Mouse (Mus musculus) adrenal gland, adult (tissue): ENCODE data around the gene Dph1.

Experiments
- DNase-seq, 2 experiments: peaks; one replicate each; pipeline ENCODE4 v3.0.0; 2022 to 2023; ENCODE audit warnings: low spot score in 1 of 2; ENCODE audit not compliant: inconsistent age in 2 of 2

The Dph1 gene

DNA sequence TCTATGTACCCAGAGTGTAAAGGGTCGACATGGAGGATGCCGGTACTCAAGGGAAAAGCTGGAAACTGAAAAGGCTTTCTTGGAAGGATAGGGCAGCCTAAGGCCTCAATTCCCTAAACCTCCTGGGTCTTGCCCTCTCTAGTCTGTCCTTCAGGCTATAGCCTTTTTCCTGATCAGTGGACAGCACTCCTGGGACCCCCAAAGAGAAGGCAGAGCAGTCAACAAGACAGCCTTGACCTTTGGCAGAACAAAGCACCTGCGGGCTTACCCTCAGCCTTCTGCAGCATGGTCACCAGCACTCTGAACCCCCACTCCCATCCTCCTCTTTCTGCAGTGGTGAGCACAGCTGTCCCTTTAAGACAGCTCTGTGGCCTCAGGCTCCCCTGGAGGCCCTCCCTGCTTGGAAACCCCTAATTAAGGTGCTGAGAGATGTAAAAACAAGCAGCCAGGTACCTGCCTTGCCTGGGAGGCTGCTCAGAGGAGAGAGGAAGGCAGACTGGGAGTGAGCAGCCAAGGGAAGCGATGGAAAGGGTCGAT, at the start of gene Dph1:
Dph1 (minus strand) TSS at position 337 of the 537 bp plus-strand sequence.
- DNase-seq, result peak in 1 of 2 experiments; percentile 52

- DNase-seq, result peak in 1 of 2 experiments; percentile 67
Observed at GRCm38 (mm10) chr11:75240158-75240934, 49.3 kb upstream of the Dph1 start.

DNA sequence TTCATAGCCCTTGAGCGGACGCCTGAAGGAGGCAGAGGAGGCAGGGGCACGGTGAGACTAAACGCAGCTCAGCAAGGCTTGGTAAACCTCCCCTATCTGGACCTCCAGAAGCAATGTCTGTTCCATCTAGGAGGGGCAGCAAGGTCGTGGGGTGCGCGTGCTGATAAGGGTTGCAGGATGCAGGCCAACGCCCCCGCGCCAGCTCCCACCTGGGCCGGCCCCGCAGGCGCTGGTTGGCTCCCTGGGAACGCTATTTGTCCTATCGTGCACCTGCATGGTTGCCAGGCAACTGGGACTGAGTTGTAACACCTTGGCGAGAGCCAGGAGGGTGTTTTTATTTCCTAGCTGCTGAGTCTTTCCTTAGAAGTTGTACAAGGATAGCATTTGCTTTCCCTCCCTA, 43.7 kb upstream of the Dph1 start:
- DNase-seq, result no peak

GRCm38 (mm10) chr11:75232434-75232833, 41.4 kb upstream of the Dph1 start:
- DNase-seq, result peak; percentile 82 to 90

DNA sequence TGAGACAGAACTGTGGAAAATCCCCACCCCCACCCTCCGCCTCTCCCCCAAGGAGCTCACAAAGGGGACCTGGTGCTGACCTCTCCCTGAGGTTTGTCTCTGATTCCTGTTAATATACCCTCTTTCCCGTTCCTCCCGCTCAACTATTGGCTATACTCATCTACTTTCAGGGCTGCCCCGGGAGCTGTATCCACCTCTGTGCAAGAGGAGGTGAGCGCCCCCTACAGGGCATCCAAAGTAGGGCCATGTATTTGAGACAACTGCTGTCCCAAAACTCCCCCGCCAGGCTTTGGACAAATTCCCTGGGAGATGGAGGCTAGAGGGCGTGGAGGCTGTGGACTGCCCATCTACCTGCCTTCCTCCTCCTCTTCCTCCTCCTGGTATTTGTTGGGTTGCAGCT, 40.7 kb upstream of the Dph1 start:
- DNase-seq, result peak; percentile 83 to 91

DNA sequence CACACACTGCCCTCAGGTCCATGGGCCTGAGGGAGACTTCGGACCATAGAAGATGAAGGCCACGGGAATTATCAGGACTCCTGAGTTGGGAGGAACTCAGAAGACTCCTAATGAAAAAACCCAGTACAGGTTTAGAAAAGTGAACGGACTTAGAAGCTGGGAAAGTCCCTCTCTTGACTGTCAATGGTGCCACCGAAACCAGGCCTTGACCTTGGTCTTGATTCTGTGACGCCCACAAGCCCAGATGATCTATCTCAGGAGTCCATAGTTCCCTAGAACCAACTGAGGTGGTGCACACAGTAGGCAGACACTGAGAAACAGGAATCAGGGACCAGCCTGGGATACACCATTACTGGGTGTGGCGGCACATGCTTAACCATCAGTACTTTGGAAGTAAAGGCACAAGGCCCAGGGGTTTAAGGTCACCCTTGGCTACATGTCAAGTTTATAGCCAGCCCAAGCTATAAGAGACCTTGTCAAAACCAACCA, 39.3 kb upstream of the Dph1 start:
- DNase-seq, result peak in 1 of 2 experiments; percentile 71

GRCm38 (mm10) chr11:75229289-75229688, 38.2 kb upstream of the Dph1 start:
- DNase-seq, result no peak

GRCm38 (mm10) chr11:75227632-75228031, 36.6 kb upstream of the Dph1 start:
- DNase-seq, result no peak

- DNase-seq, result no peak
Observed at GRCm38 (mm10) chr11:75224835-75225234, 33.8 kb upstream of the Dph1 start.

DNA sequence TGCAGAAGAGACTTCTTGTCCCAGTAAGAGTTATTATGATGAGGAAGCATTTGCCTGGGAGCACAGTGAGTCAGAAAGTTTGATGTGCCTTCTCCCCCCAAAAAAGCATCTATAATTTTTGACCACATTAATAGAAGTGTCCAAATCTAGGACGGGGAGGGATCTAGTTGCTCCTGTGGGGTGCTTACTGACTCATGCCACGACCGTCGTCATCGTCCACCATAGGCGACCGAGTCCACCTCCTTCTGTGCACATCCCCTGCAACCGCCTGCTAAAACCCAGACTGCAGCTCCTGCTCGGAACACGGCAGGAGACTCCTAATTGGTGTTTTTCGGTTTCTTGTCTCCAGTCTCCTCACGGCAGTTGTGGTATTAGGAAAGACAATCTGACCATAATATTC, 33.0 kb upstream of the Dph1 start:
- DNase-seq, result peak in 1 of 2 experiments; percentile 54

GRCm38 (mm10) chr11:75220517-75221145, 29.6 kb upstream of the Dph1 start:
- DNase-seq, result no peak

- DNase-seq, result peak; percentile 78 to 83
Observed at GRCm38 (mm10) chr11:75220115-75220514, 29.1 kb upstream of the Dph1 start.

DNA sequence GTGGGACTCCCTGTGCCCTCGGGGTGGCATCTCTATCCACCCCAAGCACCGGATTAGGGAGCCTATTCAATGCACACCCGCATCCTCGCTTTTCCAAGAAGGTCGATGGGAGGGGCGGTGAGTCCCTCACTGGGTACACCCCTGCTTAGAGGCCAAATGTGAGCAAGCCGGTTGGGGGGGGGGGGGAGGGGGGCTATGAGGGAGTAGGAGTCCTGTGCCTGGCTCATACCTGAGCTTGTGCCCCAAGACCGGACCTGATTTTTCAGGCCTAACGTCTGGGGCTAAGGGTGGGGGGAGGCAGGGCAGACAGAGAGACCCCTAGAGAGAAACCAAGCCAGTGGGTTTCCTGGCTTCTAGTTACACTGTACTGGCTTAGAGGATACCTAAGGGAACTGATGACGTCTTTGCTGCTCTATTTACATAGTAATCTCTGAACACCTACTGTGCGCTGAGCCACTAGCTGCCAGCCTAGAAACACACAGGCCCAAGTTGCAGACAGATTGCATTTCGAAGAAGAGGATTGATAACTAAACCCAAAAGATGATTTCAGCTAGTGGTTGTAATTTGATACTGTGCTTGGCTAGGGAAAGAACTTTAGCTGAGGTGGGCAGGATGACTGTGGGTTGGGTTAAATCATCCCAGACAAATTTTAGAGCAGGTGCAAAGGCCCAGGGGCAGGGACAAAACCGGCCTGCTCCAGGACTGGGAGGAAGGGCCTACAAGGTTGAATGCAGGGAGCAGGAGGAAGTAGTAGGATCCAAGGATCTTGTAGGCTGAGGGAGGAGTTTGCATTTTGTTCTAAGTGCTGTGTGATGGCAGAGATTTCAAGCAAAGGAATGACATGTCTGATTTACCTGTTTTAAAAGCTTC, 23.3 kb upstream of the Dph1 start:
- DNase-seq, result no peak

DNA sequence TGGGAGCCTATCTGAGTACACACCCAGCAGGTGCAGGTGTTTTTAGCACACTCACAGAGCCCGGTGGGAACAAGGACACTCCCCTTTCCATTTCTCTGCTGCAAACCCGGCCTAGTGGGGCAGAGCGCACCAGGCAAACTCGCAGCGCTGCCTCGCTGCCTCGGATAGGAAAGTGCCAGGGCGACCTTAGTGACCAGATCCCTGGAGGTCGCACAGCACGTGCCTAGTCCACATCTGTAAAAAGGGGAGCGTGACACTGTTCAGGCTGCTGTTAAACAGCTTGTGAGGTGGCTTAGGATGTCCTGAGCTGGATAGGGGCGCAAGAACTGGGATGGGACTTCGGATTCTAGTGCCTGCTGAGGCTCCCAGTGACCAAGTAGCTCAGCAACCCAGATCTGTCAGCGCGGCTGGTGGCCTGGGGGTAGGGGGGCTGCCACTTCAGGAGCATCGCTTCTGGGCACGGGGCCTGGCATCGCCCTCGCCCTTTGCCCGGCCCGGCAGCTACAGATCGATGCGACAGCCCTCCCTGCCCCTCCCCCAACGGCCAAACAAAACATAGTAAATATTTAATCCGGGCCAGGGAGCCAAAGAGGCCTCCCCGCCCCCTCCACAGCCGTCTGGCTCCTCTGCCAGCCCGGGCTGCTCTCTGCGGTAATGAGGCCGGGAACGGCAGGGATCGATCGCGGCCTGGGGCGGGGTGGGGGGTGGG, 22.5 kb upstream of the Dph1 start:
- peak; percentile 64 to 80 for DNase-seq

GRCm38 (mm10) chr11:75212876-75213275, 21.8 kb upstream of the Dph1 start:
- DNase-seq, result peak in 1 of 2 experiments; percentile 65

DNA sequence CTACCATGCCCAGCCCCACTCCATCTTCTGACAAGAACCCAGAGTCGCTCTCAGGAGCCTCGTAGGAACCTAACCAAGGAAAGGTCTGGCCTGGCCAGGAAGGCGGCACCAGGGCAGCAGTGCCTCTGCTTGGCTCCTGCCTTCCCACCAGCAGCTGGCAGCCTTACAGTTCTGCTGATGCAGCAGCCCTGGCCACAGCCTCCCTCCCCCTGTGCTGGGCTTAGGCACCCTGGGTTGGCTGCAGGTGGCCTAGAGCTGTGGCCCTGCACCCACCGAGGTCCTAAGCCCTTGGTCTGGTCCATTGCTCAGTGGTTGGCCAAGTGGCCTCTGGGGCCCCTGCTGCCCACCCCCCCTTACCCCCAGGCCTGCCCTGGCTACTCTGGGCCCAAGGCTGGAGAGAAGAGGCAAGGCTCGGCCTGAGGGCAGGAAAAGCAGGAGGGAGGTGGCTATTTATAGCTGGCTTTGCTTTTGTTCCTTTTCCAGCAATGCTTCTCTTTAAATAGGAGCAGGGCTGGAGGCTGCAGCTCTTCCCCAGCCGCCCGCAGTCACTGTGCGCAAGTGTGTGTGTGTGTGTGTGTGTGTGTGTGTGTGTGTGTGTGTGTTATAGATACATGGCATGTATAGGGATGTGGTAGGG, 21.1 kb upstream of the Dph1 start:
- peak; percentile 55 to 77 for DNase-seq

- no peak for DNase-seq
Observed at GRCm38 (mm10) chr11:75210755-75211154, 19.7 kb upstream of the Dph1 start.

DNA sequence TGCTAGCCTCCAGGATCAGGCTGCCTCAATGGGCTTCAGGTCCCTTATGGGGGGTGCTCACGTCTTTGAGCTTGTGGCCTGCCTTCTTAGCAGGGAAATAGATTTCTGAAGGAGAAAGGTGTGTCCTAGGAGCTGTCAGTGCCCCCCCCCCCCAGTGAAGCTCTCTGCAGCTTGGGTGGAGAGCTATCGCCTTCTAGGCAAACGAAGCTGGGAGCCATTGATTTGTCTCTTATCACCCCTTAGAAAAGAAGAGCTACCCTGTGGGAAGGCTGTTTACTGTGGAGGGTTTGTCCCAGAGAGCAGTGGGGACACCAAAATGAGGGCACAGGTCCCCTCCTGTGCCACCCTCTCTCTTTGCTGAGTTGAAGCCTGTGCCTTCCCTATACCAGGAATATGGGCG, 19.1 kb upstream of the Dph1 start:
- DNase-seq, result no peak

DNA sequence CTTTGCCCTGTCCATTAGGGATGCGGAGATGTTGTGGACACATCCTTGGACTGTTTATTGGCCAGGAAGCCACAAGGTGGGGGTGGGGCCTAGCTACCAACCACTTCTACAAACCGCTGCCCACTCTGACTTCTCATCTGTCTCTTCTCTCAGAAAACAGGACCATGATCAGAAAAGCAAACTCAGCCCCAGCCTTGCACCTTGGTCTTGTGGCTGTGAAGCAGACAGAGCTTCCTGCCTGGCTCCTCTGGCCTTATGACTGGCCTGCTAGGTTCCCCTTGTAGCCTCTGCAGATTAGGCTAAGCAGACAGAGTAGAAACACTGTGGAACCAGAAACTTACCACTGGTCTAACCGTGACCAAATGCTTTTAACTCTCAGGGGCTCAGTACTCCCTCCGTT, 18.3 kb upstream of the Dph1 start:
- no peak for DNase-seq

DNA sequence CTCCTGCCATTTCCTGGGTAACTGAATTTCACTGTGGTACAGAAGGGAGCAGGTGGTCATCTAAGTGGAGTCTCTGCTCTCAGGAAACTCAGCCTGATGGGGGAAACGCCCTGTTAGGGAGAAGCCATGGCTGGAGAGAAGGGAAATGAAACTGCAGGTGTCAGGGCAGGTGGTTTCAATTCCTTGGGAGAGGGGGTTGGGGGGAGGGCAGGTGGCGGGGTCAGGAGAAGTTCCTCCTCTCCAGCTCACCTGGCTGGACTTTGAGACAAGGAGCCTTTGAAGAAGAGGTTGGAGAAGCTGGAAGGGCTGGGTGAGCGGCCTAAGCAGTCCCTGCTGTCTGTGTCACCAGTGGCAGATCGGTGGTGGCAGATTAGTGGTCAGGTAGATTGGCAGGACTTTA, 15.3 kb upstream of the Dph1 start:
- no peak for DNase-seq
